Mouse (Mus musculus): ENCODE measurements around the gene Ear1. TPM values are rescaled to one million over a fixed set of nuclear protein-coding genes. Genes with fewer than 3 reads are reported as not detected.
"Not testable (repeated sequence)": the region's sequence is repeated elsewhere in the genome, so short reads cannot be mapped to it uniquely, and the experiment has no call there.

The Ear1 gene
- not detected in 2 replicates for polyA plus RNA-seq (2015; fragmentation: Nextera tagmentation; extraction: Ambion mirVana)

- 86% methylated on average over 2 of the region's 3 CpGs for WGBS
- not testable (repeated sequence) for ATAC-seq (replicated peaks; ENCODE audit: low FRiP score, low read depth); H3K9ac ChIP-seq (ENCODE audit: low read depth, low read length)
These were observed at the start of gene Ear1 for GRCm38 (mm10) chr14:43875417-43875816. Ear1 (minus strand) TSS chr14:43875517.

GRCm38 (mm10) chr14:43924688-43925403, 49.5 kb upstream of the Ear1 start, which contains the start of gene Gm8113:
Gm8113 (plus strand) TSS chr14:43925390.
- H3K27ac ChIP-seq = peak within 1 kb of the TSS; percentile 85
- peak; percentile 88 for TF ChIP-seq CTCF (IDR thresholded peaks at IDR 0.05; ENCODE audit: low read depth)
- H3K27me3 ChIP-seq (ENCODE audit: insufficient read depth, low read length); H3K4me1 ChIP-seq (replicated peaks; ENCODE audit: insufficient read depth, low read length); H3K9me3 ChIP-seq (replicated peaks; ENCODE audit: low read length); H3K36me3 ChIP-seq (ENCODE audit: insufficient read depth, low read length): not testable (repeated sequence)
- H3K9ac ChIP-seq (ENCODE audit: low read depth, low read length) = peak within 1 kb of the TSS; percentile 60; the same call in 1 of the 2 replicates
- H3K4me3 ChIP-seq (replicated peaks; ENCODE audit: low read depth, low read length) = peak within 1 kb of the TSS; percentile 45
- peak within 1 kb of the TSS; percentile 49 for H3K4me2 ChIP-seq (ENCODE audit: low read length)
- 7% methylated on average over 10 of the region's 10 CpGs for WGBS
- ATAC-seq (replicated peaks; ENCODE audit: low FRiP score, low read depth) = peak; percentile 96
- DNase-seq (ENCODE audit: low spot score) = peak; percentile 91

More at GRCm38 (mm10) chr14:43875417-43875816, at the start of gene Ear1:
- not testable (repeated sequence) for H3K36me3 ChIP-seq (ENCODE audit: insufficient read depth, low read length); H3K9me3 ChIP-seq (replicated peaks; ENCODE audit: low read length); H3K27ac ChIP-seq; H3K4me2 ChIP-seq (ENCODE audit: low read length); H3K27me3 ChIP-seq (ENCODE audit: insufficient read depth, low read length); DNase-seq (ENCODE audit: low spot score); H3K4me3 ChIP-seq (replicated peaks; ENCODE audit: low read depth, low read length); H3K4me1 ChIP-seq (replicated peaks; ENCODE audit: insufficient read depth, low read length)

DNA sequence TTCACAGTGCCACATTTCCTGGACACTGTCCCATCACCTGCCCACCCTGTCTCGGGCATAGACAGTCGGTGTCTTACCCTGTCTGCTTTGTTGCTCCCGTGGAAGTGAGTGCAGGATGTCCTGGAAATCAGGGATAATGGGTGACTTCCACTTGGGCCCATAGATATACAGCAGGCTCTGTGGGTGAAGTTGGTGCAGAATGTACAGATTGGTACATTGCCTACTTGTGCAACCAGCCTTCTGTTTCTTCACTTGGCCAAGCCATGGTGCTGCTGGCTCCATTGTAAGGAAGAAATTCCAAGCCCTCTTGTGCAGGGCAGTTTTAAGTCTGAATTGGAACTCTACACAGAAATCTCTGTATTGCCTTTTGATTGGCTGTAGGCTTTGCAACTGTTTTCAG, 48.1 kb upstream of the Ear1 start, which contains the start of gene Ear10:
Gene Ear10 (minus strand): TSS at position 101 of the 400 bp plus-strand sequence.
- not testable (repeated sequence) for H3K4me1 ChIP-seq (replicated peaks; ENCODE audit: insufficient read depth, low read length); H3K27ac ChIP-seq; ATAC-seq (replicated peaks; ENCODE audit: low FRiP score, low read depth); H3K4me2 ChIP-seq (ENCODE audit: low read length); H3K36me3 ChIP-seq (ENCODE audit: insufficient read depth, low read length); H3K27me3 ChIP-seq (ENCODE audit: insufficient read depth, low read length); DNase-seq (ENCODE audit: low spot score); H3K9ac ChIP-seq (ENCODE audit: low read depth, low read length); H3K9me3 ChIP-seq (replicated peaks; ENCODE audit: low read length); H3K4me3 ChIP-seq (replicated peaks; ENCODE audit: low read depth, low read length)
- WGBS = 88% methylated on average over 3 of the region's 3 CpGs

DNA sequence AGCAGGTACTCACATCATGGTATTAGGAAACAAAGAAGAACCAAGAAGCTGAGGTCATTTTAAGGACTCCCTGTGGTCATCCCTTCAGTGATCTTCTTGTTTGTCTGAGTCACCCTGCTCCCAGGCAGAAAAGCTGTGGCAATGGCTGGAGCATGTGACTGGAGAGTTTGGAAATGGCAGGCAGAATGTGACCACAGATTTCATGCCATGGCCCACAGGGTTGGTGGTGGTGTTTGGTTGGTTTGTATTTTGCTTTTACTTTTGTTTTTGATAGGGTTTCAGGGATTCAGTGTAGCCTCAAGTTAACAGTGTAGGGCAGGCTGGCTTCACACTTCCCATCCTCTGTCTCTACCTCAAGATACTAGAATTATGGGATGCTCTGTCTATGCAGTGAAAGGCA, 42.9 kb upstream of the Ear1 start:
- not testable (repeated sequence) for H3K4me3 ChIP-seq (replicated peaks; ENCODE audit: low read depth, low read length); H3K4me2 ChIP-seq (ENCODE audit: low read length); H3K27me3 ChIP-seq (ENCODE audit: insufficient read depth, low read length); DNase-seq (ENCODE audit: low spot score); H3K4me1 ChIP-seq (replicated peaks; ENCODE audit: insufficient read depth, low read length); H3K36me3 ChIP-seq (ENCODE audit: insufficient read depth, low read length); ATAC-seq (replicated peaks; ENCODE audit: low FRiP score, low read depth); H3K27ac ChIP-seq; H3K9me3 ChIP-seq (replicated peaks; ENCODE audit: low read length); H3K9ac ChIP-seq (ENCODE audit: low read depth, low read length)

DNA sequence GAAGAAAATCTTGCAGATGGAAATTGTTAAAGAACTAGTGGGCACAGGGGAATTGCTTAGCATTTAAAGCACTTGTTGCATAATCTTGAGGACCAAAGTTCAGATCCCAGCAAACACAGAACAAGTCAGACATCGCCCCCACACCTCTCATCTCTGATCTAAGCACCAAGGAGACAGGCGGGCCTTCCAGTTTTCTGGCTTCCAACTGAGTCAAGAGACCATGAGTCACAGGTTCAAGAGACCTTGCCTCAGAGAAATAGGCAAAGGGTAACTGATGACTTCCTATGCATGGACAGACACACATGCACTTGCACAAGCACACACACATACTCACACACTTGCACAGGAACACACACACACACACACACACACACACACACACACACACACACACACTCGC, 23.3 kb upstream of the Ear1 start:
- H3K9ac ChIP-seq (ENCODE audit: low read depth, low read length); ATAC-seq (replicated peaks; ENCODE audit: low FRiP score, low read depth); H3K4me1 ChIP-seq (replicated peaks; ENCODE audit: insufficient read depth, low read length); DNase-seq (ENCODE audit: low spot score); H3K27me3 ChIP-seq (ENCODE audit: insufficient read depth, low read length); H3K4me3 ChIP-seq (replicated peaks; ENCODE audit: low read depth, low read length); H3K36me3 ChIP-seq (ENCODE audit: insufficient read depth, low read length); H3K27ac ChIP-seq; H3K9me3 ChIP-seq (replicated peaks; ENCODE audit: low read length); H3K4me2 ChIP-seq (ENCODE audit: low read length): not testable (repeated sequence)
- 89% methylated on average over 3 of the region's 3 CpGs for WGBS

DNA sequence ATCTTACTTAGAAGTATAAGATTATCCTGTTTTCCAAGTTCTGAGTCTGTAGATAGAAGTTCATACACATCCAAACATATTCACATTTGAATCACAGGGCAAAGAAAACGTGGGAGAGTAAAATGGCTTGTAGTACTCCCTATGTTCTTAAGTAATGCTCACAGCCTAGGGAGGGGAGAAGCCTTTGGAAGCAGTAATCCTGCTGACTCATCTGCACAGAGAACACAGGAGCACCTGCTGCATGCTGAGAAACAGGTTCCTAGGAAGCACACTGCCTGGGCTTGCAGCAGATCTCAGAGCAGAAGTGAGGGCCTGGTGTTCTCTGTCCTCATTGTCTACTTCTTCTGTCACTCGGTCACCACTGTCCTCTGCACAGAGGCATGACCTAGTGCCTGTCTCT, 20.0 kb upstream of the Ear1 start:
- not testable (repeated sequence) for H3K27ac ChIP-seq; H3K4me3 ChIP-seq (replicated peaks; ENCODE audit: low read depth, low read length); H3K9me3 ChIP-seq (replicated peaks; ENCODE audit: low read length); H3K4me2 ChIP-seq (ENCODE audit: low read length); H3K4me1 ChIP-seq (replicated peaks; ENCODE audit: insufficient read depth, low read length); ATAC-seq (replicated peaks; ENCODE audit: low FRiP score, low read depth); DNase-seq (ENCODE audit: low spot score); H3K36me3 ChIP-seq (ENCODE audit: insufficient read depth, low read length); H3K9ac ChIP-seq (ENCODE audit: low read depth, low read length); H3K27me3 ChIP-seq (ENCODE audit: insufficient read depth, low read length)
- WGBS = 46% methylated on average over 1 of the region's 2 CpGs

- not testable (repeated sequence) for H3K9me3 ChIP-seq (replicated peaks; ENCODE audit: low read length); H3K36me3 ChIP-seq (ENCODE audit: insufficient read depth, low read length); H3K4me2 ChIP-seq (ENCODE audit: low read length); H3K27ac ChIP-seq; H3K27me3 ChIP-seq (ENCODE audit: insufficient read depth, low read length); H3K4me1 ChIP-seq (replicated peaks; ENCODE audit: insufficient read depth, low read length); DNase-seq (ENCODE audit: low spot score); ATAC-seq (replicated peaks; ENCODE audit: low FRiP score, low read depth); H3K9ac ChIP-seq (ENCODE audit: low read depth, low read length); H3K4me3 ChIP-seq (replicated peaks; ENCODE audit: low read depth, low read length)
- WGBS = 100% methylated on average over 1 of the region's 1 CpGs
These were observed 16.0 kb upstream of the Ear1 start for GRCm38 (mm10) chr14:43891288-43891687.

DNA sequence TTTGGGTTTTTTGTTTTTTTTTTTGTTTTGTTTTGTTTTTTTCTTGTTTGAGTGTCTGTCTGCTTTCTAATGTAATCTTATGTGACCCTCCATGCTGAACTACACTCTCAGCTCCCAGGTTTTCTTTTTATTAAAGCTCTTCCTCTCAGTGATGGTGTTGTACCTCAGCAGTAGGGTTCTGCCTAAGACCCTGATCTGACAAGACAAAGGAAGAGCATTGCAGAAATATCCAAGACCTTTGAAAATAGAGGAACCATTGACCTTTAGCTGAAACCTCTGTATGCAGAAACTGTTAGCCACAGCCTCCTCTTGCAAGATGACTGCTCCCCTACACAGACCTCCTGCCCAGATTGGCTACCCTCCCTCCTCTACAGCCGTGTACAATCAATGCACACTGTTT, 10.9 kb upstream of the Ear1 start:
- not testable (repeated sequence) for H3K4me2 ChIP-seq (ENCODE audit: low read length); ATAC-seq (replicated peaks; ENCODE audit: low FRiP score, low read depth); H3K4me1 ChIP-seq (replicated peaks; ENCODE audit: insufficient read depth, low read length); DNase-seq (ENCODE audit: low spot score); H3K36me3 ChIP-seq (ENCODE audit: insufficient read depth, low read length); H3K9ac ChIP-seq (ENCODE audit: low read depth, low read length); H3K27me3 ChIP-seq (ENCODE audit: insufficient read depth, low read length); H3K9me3 ChIP-seq (replicated peaks; ENCODE audit: low read length); H3K27ac ChIP-seq; H3K4me3 ChIP-seq (replicated peaks; ENCODE audit: low read depth, low read length)
- WGBS = 56% methylated on average over 1 of the region's 1 CpGs

DNA sequence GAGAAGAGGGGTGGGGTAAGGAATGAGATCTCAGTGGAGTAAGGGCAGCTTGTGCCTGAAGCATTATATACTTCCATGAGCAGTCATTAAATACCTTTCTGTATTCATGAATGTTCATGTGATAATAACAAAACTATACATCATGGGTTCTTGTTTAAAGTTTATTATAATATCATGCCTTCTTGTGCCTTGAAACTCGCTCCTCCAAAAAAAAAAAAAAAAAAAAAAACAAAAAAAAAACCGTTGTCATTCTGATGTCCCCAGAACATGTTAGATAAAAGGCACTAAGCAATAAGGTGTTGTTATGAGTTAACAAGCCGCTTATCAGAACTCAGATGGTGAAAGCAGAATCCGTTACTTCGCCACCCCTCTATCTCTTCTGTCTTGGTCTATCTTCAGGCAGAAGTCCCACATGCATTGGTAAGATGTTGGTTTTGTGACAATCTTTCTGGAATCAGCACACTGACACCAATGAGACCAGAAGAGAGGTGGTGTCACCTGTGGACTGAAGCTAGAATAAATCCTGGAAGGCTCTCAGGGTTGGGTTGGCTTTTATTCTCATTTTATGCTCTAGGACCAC, 4.7 kb upstream of the Ear1 start:
- H3K4me2 ChIP-seq (ENCODE audit: low read length); H3K4me1 ChIP-seq (replicated peaks; ENCODE audit: insufficient read depth, low read length); H3K4me3 ChIP-seq (replicated peaks; ENCODE audit: low read depth, low read length); H3K9me3 ChIP-seq (replicated peaks; ENCODE audit: low read length); H3K27me3 ChIP-seq (ENCODE audit: insufficient read depth, low read length); DNase-seq (ENCODE audit: low spot score); H3K27ac ChIP-seq; H3K9ac ChIP-seq (ENCODE audit: low read depth, low read length); ATAC-seq (replicated peaks; ENCODE audit: low FRiP score, low read depth); H3K36me3 ChIP-seq (ENCODE audit: insufficient read depth, low read length): not testable (repeated sequence)
- WGBS = 90% methylated on average over 5 of the region's 5 CpGs
